Mouse (Mus musculus): ENCODE results near the gene Cd47. TPM values are rescaled to one million over a fixed set of nuclear protein-coding genes. Genes with fewer than 3 reads are reported as not detected.

The Cd47 gene
- polyA plus RNA-seq, 1 experiment: 56.8 TPM

DNA sequence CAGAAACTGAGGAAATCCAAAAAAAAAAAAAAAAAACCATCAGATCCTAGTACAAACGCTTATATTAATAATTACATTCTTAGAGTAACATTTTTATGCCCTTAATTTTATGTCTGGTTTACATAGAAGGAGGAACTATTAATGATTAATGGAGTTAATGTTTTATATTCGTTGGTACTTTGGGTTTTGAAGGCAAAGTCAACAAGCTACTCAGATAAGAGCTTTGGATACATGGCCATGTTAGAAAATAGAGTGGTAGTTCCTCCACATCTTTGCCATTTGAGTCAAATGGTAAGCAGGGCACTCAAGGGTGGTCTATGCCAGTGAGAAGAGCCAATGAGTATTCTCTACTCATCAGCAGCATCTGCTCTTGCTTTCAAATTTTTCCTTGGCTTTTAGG lies 66.3 kb downstream of the Cd47 start:
- no peak for TF ChIP-seq CTCF (IDR thresholded peaks at IDR 0.05; ENCODE audit: extremely low read depth, insufficient read depth, insufficient read length, insufficient replicate concordance)
- no peak for TF ChIP-seq POLR2A (IDR thresholded peaks at IDR 0.05; ENCODE audit: low read depth, low read length)
- Histone ChIP-seq H3K27ac (ENCODE audit: insufficient read depth, low read length) (no peak overlapping the region), H3K4me3 (ENCODE audit: extremely low read depth, insufficient read depth, insufficient read length) (no peak overlapping the region), H3K27me3 (ENCODE audit: control insufficient read depth, insufficient read depth, low read length) (no peaks in the 10 kb centered on the region), H3K36me3 (ENCODE audit: control insufficient read depth, insufficient read depth, low read length) (peaks cover 26% of the 10 kb centered on the region), H3K4me1 (ENCODE audit: control insufficient read depth, insufficient read depth, insufficient read length) (peaks cover 14% of the 10 kb centered on the region; the same call in 1 of the 2 replicates)
- 75% methylated on average over 2 of the region's 2 CpGs for whole genome bisulfite sequencing
- DNase-seq (ENCODE audit: low read depth in 1 of 2, low spot score in 2 of 2): no peak

DNA sequence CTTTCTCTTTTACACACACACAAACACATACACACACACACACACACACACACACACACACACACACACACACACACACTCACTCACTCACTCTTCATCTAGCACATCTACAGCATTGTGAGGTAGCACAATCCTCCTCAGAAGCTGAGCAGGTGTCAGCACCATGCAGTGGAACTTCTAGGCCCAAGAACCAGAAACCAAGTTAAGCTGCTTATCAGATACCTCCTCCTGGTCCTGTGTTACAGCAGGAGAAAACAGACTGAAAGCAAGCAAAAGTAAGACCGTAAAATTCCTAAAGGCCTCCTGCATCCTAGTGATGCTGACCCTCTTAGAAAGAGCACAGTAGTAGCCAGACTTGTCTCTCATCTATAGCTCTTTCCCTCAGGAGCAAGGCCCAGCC lies 67.9 kb downstream of the Cd47 start:
- TF ChIP-seq CTCF (IDR thresholded peaks at IDR 0.05; ENCODE audit: extremely low read depth, insufficient read depth, insufficient read length, insufficient replicate concordance): no peak
- no peak for TF ChIP-seq POLR2A (IDR thresholded peaks at IDR 0.05; ENCODE audit: low read depth, low read length)
- Histone ChIP-seq H3K4me3 (ENCODE audit: extremely low read depth, insufficient read depth, insufficient read length) (no peak overlapping the region), H3K27ac (ENCODE audit: insufficient read depth, low read length) (no peak overlapping the region), H3K4me1 (ENCODE audit: control insufficient read depth, insufficient read depth, insufficient read length) (peaks cover 12% of the 10 kb centered on the region), H3K36me3 (ENCODE audit: control insufficient read depth, insufficient read depth, low read length) (peaks cover 27% of the 10 kb centered on the region), H3K27me3 (ENCODE audit: control insufficient read depth, insufficient read depth, low read length) (no peaks in the 10 kb centered on the region)
- DNase-seq (ENCODE audit: low read depth in 1 of 2, low spot score in 2 of 2): no peak
- 97% methylated on average over 1 of the region's 1 CpGs for WGBS

- Histone ChIP-seq H3K4me3 (ENCODE audit: extremely low read depth, insufficient read depth, insufficient read length) (no peak overlapping the region), H3K36me3 (ENCODE audit: control insufficient read depth, insufficient read depth, low read length) (peaks cover 22% of the 10 kb centered on the region), H3K27ac (ENCODE audit: insufficient read depth, low read length) (no peak overlapping the region), H3K4me1 (ENCODE audit: control insufficient read depth, insufficient read depth, insufficient read length) (peaks cover 7% of the 10 kb centered on the region), H3K27me3 (ENCODE audit: control insufficient read depth, insufficient read depth, low read length) (no peaks in the 10 kb centered on the region)
- DNase-seq (ENCODE audit: low read depth in 1 of 2, low spot score in 2 of 2): no peak
- 44% methylated on average over 2 of the region's 2 CpGs for WGBS
- no peak for TF ChIP-seq CTCF (IDR thresholded peaks at IDR 0.05; ENCODE audit: extremely low read depth, insufficient read depth, insufficient read length, insufficient replicate concordance)
- TF ChIP-seq POLR2A (IDR thresholded peaks at IDR 0.05; ENCODE audit: low read depth, low read length): no peak
Measured at GRCm38 (mm10) chr16:49873918-49874317, 73.6 kb downstream of the Cd47 start.

DNA sequence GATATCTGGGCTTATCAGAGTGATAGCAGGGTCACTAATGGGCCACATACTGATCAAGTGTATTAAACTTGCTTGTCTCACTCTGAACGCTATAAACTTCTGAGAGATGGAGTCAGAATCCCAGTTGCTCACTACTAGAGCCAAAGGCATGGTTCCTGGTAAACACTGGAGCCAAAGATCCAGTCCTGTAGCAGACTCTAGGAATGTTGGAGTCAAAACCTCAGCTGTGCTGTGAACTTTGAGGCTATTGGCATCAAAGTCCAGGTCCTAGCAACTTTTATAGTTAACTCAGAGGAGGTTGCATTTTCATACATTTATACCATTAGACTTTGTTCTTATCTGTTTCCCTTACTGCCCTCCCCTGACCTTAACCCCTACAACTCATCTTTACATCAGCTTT lies 74.2 kb downstream of the Cd47 start:
- WGBS: 82% methylated on average over 1 of the region's 1 CpGs
- Histone ChIP-seq H3K4me3 (ENCODE audit: extremely low read depth, insufficient read depth, insufficient read length) (no peak overlapping the region), H3K27me3 (ENCODE audit: control insufficient read depth, insufficient read depth, low read length) (no peaks in the 10 kb centered on the region), H3K27ac (ENCODE audit: insufficient read depth, low read length) (no peak overlapping the region), H3K36me3 (ENCODE audit: control insufficient read depth, insufficient read depth, low read length) (peaks cover 17% of the 10 kb centered on the region; the same call in 1 of the 2 replicates), H3K4me1 (ENCODE audit: control insufficient read depth, insufficient read depth, insufficient read length) (peaks cover 4% of the 10 kb centered on the region)
- no peak for TF ChIP-seq CTCF (IDR thresholded peaks at IDR 0.05; ENCODE audit: extremely low read depth, insufficient read depth, insufficient read length, insufficient replicate concordance)
- no peak for TF ChIP-seq POLR2A (IDR thresholded peaks at IDR 0.05; ENCODE audit: low read depth, low read length)
- no peak for DNase-seq (ENCODE audit: low read depth in 1 of 2, low spot score in 2 of 2)

- 67% methylated on average over 9 of the region's 9 CpGs for WGBS
- no peak overlapping the region for H3K27ac ChIP-seq (ENCODE audit: insufficient read depth, low read length)
- peaks cover 11% of the 10 kb centered on the region for H3K36me3 ChIP-seq (ENCODE audit: control insufficient read depth, insufficient read depth, low read length)
- H3K4me1 ChIP-seq (ENCODE audit: control insufficient read depth, insufficient read depth, insufficient read length): peaks cover 4% of the 10 kb centered on the region
- no peaks in the 10 kb centered on the region for H3K27me3 ChIP-seq (ENCODE audit: control insufficient read depth, insufficient read depth, low read length)
- no peak for TF ChIP-seq POLR2A (IDR thresholded peaks at IDR 0.05; ENCODE audit: low read depth, low read length)
- TF ChIP-seq CTCF (IDR thresholded peaks at IDR 0.05; ENCODE audit: extremely low read depth, insufficient read depth, insufficient read length, insufficient replicate concordance): no peak
- no peak overlapping the region for H3K4me3 ChIP-seq (ENCODE audit: extremely low read depth, insufficient read depth, insufficient read length)
- no peak for DNase-seq (ENCODE audit: low read depth in 1 of 2, low spot score in 2 of 2)
Measured at GRCm38 (mm10) chr16:49876291-49877030, 76.1 kb downstream of the Cd47 start.

GRCm38 (mm10) chr16:49877243-49877642 lies 76.9 kb downstream of the Cd47 start:
- H3K36me3 ChIP-seq (ENCODE audit: control insufficient read depth, insufficient read depth, low read length): peaks cover 9% of the 10 kb centered on the region
- H3K4me3 ChIP-seq (ENCODE audit: extremely low read depth, insufficient read depth, insufficient read length): no peak overlapping the region
- no peak overlapping the region for H3K27ac ChIP-seq (ENCODE audit: insufficient read depth, low read length)
- DNase-seq (ENCODE audit: low read depth in 1 of 2, low spot score in 2 of 2): no peak
- H3K27me3 ChIP-seq (ENCODE audit: control insufficient read depth, insufficient read depth, low read length): no peaks in the 10 kb centered on the region
- H3K4me1 ChIP-seq (ENCODE audit: control insufficient read depth, insufficient read depth, insufficient read length): peaks cover 3% of the 10 kb centered on the region
- TF ChIP-seq POLR2A (IDR thresholded peaks at IDR 0.05; ENCODE audit: low read depth, low read length) (no peak), CTCF (IDR thresholded peaks at IDR 0.05; ENCODE audit: extremely low read depth, insufficient read depth, insufficient read length, insufficient replicate concordance) (no peak)
- WGBS: 83% methylated on average over 9 of the region's 9 CpGs

DNA sequence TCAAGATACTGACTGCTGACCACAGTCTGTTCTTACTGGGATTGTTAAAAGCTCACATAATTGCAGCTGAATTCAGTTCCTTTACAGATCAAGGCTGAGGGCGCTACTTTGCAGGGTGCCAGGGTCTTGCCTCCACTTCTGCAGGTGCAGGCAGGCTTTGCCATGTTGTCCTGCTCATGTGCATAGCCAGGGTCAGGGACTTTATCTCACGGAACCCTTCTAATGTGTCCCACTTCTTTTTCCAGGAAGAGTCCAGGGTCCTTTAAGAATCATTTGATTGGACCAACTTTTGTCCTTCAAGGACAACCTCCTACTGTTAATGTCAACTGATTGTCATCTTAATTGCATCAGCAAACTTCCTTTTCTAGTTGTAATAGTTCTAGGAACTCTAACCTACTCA lies 77.7 kb downstream of the Cd47 start:
- 85% methylated on average over 2 of the region's 2 CpGs for WGBS
- TF ChIP-seq POLR2A (IDR thresholded peaks at IDR 0.05; ENCODE audit: low read depth, low read length) (no peak), CTCF (IDR thresholded peaks at IDR 0.05; ENCODE audit: extremely low read depth, insufficient read depth, insufficient read length, insufficient replicate concordance) (no peak)

More for the DNA sequence above, 77.7 kb downstream of the Cd47 start:
- no peaks in the 10 kb centered on the region for H3K27me3 ChIP-seq (ENCODE audit: control insufficient read depth, insufficient read depth, low read length)
- H3K4me1 ChIP-seq (ENCODE audit: control insufficient read depth, insufficient read depth, insufficient read length): no peaks in the 10 kb centered on the region; the same call in none of the 2 replicates
- no peak overlapping the region for H3K4me3 ChIP-seq (ENCODE audit: extremely low read depth, insufficient read depth, insufficient read length)
- no peak for DNase-seq (ENCODE audit: low read depth in 1 of 2, low spot score in 2 of 2)
- H3K27ac ChIP-seq (ENCODE audit: insufficient read depth, low read length): no peak overlapping the region; the same call in 1 of the 2 replicates
- H3K36me3 ChIP-seq (ENCODE audit: control insufficient read depth, insufficient read depth, low read length): peaks cover 12% of the 10 kb centered on the region
